Mouse (Mus musculus) frontal cortex, postnatal 36 days (tissue): Measurements from ENCODE around the gene B2m.
"Not testable (repeated sequence)": the region's sequence is repeated elsewhere in the genome, so short reads cannot be mapped to it uniquely, and the experiment has no call there.

Experiments used
- DNase-seq, 2 experiments: peaks; one replicate each; pipeline ENCODE4 v3.0.0; 2022; ENCODE audit warnings: low spot score in 2 of 2

B2m gene

DNA sequence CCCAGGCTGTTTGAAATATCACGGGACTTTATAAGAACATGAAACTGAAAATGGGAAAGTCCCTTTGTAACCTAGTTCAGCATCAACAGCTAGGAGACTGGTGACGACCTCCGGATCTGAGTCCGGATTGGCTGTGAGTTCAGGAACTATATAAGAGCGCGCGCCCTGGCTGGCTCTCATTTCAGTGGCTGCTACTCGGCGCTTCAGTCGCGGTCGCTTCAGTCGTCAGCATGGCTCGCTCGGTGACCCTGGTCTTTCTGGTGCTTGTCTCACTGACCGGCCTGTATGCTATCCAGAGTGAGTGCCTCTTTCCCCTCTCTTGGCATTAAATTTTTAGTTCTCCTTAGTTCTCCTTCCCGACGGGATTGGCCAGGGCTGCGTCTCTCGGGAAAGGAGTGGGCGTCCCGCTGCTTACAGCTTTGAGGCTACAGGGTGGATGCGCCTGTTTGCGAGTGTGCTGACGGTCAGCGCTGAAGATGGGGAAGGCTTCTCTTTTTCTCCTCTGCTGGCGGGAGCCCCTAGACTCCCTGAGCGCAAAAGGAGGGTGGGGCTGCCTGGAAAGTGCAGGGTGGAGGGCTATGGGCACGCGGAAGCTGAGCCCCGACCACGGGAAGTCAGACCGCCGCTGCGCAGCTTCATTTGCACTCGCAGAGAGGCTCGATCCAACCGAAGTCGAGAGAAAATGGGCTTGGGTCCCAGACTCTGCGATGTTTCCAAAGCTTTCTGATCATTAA lies at the start of gene B2m:
Gene B2m (plus strand): TSS at position 179 of the 734 bp plus-strand sequence.
- DNase-seq = peak; percentile 88 to 96

DNA sequence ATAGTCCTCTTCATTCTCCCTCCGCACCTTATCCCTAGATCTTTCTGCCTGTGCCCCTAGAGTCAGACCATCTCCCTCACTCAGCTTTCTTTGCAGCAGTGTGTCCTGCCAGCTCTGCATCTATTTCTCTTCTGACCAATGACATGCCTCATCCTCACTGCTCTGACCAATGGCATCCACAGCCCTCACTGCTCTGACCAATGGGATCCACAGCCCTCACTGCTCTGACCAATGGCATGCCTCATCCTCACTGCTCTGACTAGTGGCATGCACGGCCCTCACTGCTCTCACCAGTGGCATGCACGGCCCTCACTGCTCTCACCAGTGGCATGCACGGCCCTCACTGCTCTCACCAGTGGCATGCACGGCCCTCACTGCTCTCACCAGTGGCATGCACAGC lies 49.8 kb upstream of the B2m start:
- DNase-seq = not testable (repeated sequence)

DNA sequence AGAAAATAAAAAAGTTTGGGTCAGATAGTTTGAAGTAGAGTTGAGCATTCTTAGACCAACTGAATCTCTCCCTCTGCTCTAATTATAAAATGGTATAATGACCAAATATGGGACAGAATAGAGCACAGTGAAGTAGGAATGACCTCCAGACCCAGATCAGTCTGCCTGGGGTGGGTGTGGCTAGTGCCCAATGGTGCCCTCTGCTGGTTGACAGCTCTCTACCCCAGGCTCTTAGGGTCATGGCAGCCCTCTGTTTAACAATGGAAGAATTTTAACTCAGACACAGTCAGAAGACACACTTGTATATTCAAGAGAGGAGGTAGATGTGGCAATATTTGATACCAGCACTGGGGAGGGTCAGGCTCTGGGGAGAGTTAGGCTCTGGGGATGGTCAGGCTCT lies 45.4 kb upstream of the B2m start:
- no peak for DNase-seq

DNA sequence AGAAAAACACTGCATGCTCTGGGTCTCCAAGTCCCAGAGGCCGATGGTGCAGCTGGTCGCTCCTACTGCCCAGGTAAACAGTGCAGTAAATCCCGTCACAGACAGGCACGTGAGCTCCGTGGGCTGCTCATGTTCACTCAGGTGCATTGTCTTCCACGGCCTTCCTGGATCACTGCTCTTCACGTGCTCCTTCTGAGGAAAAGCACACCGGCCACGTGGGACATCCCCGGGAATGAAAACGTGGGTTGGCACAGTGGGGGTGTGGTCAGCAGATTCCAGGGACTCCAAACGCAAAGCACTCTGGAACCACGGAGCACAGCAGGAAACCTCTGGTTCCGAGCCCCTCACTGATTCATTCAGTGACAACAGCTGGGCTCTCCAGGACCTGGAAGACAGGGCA lies 39.4 kb upstream of the B2m start:
- DNase-seq = no peak

DNA sequence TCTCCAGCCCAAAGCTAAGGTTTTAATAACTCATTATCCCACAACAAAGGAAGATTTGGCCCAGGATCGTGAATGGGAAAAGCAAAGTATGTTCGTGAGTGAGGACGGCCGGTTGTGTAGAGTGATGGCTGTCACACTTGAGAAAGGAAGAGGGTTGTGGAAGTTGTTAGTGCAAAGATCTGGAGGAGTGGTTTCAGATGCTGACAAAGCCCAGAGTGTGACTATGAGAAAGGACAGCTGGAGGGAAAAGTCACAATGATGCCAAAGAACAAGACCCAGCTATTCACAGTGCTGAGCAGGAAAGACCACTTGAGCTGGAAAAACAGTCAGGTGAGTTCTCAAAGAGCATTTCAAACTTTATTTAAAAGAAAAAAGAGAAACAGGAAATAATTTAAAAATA lies 37.8 kb upstream of the B2m start:
- no peak for DNase-seq

DNA sequence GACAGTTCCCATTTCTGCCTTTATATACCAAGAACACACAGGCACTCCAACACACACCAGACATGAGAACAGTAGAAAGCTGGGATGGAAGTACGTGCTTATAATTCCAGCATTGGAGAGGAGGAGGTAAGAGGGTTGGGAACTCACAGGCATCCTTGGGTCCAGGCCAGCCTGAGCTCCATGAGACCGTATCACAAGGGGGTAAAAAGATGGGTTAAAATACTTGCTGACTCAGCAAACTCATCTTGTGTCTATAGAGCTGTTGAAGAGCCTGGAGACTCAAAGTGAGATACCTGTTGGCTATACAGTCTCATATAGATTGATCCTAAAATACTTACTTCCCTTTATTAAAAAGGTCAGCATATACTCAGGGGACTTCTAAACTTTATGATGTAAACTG lies 30.6 kb upstream of the B2m start:
- no peak for DNase-seq

DNA sequence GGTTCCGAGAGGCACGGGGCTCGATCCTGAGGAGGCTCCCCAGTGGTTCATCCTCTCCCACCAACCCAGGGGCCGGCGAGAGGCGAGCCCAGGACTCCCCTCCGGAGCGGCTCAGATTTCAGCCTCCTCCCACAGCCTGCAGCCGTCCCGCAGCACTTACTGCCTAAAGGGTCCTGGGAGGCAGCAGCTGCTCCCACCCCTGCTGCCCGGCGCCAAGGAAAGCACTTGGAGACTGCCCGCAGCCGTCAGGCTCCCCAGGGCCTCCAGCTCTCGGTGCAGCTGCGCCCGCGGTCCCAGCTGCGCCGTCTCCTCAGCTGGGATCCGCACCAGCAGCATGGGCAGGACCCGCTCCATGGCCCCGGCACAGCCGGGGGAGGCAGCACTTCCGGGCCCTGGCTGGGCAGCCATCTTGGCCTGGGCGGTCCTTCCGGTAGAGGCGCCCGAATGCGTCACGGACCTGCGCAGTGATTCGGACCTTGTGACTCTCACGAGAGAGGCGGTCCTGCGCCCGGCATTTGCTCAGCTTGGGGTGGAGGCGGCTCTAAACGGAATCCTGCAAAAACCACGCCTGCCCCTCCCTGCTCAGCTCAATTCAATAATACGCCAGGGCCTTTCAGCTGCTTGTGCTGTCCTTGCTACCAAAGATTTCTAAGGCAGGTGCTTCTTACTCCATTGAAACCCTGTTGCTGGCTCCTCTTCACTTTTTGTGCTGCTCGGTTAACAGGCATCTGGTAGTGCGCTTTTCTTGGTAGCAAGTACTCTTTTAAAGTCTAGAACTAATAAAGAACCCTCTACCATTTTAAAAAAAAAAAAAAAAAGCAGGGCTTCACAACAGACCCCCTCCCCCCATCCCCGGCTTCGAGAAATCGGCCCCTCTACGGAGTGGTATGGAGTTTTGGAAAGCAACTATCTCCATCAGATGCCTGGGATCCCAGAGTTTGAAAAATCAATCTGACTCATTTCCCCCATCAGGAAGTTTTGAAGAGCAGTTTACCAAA lies 29.2 kb upstream of the B2m start, which contains the start of gene Spg11:
Gene Spg11 (minus strand): TSS at position 426 of the 998 bp plus-strand sequence.
- peak; percentile 99 for DNase-seq

DNA sequence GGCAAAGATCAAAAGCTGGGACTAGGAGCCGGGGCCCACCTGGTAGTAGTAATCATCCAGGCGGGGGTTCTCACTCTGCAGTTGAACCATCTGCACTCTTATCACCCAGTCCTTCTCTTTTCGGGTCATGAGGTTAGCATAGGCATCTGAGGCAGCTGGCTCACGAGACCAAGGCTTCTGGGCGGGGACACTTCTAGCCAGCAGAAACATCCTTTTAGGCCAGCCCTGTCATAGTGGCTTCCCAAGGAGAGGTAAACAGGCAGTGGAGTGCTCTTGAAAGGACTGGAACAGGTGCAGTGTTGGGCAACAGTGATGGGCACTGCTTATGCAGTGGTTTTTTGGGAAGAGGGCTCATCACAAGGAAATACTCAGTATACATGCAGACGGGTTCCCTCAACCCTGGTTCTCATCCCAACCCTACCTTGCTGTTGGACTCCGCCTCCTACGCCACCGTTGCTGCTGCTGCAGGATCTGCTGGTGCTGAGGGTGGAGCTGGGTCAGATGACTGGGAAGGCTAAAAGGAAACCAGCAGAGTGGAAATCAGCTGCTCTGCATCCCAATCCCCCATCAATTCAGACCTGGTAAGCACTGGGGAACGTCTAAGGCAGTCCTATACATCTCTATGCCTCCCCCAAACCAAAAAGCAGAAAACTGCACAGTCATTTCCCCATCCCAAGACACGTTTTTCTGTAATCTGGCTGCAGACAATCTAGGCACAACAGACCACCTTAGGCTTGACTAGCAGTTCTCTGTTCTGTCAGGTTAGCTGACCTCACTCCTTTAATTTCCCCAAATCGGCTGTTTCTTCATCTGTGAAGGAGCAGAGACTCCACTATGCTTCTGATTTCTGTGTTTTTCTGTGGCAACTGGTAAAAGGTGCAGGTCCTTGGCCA lies 21.6 kb upstream of the B2m start:
- no peak for DNase-seq

DNA sequence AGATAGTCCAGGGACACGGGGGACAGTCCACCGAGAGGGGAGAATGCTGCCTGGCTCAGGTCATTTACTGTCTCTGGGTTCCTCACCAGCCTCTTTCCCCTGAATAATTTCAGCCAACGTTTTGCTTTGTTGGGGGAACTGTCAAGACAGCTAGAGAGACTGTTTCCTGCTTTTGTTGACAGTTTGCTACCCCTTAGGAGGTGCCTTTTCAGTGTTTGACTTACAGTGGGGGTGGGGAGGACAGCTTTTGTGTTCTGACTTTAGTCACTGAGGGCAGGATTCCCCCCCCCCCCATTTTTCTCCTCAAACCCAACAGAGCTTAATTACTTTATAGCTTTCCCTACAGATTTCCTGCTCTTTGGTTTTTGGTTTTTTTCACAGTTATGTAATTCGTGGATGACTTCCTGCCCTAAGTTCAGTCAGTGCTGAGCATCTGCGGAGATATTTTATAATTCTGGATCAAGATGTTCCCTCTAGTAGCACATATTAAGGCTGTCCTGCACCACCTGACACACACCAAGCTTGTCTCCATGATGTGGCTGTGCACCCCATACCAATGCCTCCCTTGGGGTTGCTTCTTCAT lies 20.6 kb upstream of the B2m start:
- no peak for DNase-seq

DNA sequence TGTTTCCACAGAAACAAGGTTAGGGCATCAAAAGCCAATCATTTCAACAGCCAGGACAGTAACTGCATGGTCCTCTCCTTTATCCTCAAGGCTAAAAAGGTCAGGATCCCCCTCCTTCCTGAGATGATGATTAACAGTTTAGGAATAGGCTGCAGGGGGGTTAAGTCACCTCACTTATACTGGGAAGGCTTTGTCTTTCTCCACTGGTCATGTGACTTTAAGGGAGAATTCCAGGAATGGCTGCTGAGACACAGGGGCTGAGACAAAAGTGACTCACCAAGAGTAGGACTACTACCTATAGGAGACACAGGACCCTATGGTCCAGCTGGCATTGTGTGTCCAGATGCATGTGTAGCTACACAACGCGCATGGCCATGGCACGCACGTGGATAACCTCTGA lies 19.9 kb upstream of the B2m start:
- no peak for DNase-seq

DNA sequence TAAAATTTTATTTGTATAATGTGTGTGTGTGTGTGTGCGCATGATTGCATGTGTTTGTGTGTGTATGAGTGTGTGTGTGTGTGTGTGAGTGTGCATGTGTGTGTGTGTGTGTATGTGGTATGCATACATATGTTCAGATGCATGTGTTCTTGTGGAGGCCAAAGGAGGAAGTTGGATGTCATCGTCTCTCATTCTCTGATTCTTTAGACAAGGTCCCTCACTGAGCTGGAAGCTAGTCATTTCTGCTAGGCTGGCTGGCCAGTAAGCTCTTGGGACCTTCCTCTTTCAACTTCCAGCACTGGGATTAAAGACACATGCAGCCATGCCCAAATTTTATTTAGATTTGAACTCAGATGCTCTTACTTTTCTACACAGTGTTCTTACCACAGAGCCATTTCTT lies 15.4 kb upstream of the B2m start:
- no peak for DNase-seq

DNA sequence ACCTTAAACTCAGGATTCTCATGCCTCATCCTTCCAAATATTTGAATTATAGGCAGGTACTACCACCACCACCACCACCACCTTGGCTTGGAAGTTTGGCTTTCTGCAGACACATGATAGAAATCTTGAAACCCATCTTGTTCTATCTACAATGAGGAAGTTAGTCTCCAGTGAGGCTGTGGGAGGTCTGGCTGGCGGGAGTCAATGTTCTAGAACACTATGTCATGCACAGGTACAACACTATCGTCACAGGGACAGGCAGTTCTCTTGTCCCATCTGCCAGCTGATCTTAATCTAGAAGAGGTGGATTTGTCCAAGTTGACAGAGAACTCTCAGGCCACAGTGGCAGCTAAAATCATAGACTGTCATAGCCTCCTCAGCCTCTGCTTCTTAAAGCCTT lies 14.9 kb upstream of the B2m start:
- DNase-seq = no peak

DNA sequence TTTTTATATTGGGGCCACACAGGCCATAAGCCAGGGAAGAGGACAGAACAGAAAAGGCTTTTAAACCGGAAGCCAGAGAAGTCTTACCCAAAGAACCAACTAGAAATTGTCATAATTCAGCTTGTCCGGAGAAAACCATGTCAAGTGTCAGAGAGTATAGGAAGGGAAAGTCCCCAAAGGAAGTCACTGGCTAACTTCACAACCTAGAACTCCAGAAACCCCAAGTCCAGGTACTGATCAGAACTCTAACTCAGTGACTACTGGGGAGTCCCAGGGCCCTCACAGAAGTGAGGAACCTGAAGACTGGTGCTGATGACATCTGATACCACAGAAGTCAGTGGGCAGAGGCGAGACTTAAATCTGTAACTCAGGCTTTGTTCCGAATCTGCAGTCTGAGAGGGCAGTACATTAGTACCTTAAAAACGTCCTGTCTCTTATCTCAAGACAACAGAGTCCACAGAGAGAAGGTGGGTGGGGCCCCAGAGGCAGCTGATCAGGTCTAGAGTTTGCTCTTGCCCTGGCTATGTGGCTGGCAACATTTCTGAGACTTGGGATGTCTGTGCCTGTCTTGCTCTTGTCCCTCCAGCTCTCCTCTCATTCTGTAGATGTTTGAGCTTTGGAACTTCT lies 9.5 kb upstream of the B2m start:
- DNase-seq = no peak

DNA sequence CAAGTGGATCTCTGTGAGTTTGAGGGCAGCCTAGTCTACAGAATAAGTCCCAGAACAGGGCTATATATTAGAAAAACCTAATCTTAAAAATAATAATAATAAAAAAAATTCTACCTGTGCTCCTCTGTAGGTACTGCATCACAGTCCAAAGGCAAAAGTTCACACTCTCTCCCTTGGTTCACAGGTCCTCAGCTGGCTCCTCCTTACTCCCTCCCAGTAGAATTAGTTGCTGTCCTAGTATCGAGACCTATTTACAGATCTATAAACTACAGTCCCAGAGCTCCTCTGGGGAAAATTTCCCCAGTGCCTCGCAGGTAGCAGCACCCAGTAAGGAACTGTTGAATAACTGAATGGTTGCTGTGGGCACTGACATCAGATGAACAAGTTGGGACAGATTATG lies 6.7 kb upstream of the B2m start:
- no peak for DNase-seq

DNA sequence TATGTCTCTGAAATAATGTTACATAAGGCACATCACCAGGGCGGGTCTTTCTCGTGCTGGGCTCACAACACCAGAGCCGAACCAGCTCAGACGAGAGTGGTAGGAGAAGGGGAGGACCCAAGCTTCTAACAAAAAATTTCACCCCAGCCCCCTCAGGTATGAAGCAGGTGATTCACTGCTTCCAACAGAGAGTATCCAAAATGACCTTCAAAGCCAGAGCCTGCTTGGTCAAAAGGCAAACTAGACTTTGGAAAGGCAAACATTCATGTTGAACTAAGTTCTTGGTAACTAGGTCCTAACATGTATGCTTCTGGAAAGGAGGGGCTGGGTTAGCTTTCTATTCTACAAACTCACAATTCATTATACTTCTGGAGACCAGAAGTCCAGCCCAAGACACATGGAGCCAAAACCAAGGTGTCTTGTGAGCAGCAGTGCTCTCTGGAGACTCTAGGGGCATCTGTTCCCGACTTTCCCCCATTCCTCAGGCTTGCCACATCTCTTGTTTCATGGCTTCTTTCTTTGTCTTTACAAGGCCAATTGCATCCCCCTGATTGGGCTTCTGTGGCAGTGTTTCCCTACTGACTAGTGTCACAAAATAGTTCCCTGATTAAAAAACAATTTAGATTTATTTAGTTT lies 6.0 kb upstream of the B2m start:
- no peak for DNase-seq

DNA sequence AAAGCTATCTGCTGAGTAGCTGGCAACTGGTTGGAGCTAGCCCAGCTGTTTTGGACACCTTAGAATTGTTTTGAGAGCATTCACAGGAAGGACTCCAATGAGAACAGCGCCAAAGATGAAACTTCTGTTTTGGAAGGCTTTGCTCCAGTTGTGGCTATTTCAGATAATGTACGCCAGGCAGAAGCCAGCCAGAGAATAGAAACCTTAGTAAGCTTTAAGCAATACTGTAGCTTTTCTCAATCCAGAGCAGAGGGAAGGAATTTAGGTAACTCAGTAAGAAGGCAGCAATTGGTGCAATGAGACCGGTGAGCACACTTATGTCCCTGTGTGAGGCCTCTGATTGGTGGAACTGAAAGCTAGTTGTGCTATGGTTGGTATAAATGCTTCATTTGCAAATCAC lies 4.4 kb upstream of the B2m start:
- no peak for DNase-seq

DNA sequence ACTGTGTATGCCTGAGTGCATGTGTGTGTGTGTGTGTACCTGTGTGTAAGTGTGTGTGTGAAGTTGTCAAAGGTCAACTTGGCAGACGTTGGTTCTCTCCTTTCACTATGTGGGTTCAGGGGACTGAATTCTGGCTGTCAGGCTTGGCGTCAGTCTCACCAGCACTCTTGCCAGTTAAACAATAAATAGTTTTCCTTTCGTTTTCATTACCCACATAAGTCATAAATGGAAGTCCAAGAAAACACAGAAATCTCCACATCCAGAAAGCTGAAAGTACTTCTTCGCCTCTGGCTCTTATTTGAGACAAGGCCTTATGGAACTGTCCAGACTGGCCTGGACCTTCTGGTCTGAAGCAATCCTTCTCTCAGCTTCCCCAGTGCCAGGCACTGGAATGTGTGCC lies 1.7 kb upstream of the B2m start:
- no peak for DNase-seq

DNA sequence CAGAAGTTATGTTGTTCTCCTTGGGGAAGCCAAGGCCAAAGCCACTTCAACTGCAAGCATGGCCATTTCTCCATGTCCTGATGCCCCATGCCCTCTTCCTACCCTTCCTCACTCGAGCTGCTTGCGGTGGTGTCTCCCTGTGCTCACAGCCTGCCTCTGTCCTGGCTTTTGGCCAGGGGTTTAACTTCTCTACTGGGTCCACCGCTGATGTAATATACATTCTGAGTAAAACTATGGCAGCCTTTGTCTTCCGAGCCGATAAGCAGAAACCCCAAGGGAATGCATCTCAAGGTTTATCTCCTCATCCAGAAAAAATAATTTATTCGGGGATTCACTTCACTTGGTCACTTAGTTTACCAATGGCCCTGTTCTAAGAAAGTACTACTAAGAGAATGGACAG lies 799 bp upstream of the B2m start:
- no peak for DNase-seq

DNA sequence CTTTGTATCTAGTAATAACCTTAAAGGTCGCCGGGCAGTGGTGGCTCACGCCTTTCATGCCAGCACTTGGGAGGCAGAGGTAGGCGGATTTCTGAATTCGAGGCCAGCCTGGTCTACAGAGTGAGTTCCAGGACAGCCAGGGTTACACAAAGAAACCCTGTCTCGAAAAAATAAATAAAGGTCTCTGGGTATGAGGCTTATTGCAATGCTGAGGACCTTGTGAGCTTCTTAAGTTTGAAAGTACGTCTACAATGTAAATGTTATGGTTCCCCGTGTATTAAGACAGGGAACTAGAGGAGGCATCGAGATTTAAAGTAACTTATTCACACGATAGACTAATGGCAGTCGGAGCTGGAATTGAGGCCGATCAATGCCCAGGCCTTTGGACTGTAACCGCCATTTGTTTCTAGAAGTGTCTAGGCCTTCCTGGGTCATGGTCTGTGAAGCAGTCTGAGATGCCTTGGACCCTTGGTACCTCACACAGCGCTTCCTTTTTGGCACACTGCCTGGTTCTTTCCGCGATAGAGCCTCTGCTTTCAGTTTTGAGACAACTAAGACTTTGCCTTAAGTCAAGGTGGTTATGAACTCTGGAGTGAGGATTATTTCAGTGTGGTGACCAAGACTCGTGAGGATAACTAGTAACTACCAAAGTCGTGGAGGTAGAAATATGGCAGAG lies 894 bp downstream of the B2m start:
- peak in 1 of 2 experiments; percentile 27 for DNase-seq

DNA sequence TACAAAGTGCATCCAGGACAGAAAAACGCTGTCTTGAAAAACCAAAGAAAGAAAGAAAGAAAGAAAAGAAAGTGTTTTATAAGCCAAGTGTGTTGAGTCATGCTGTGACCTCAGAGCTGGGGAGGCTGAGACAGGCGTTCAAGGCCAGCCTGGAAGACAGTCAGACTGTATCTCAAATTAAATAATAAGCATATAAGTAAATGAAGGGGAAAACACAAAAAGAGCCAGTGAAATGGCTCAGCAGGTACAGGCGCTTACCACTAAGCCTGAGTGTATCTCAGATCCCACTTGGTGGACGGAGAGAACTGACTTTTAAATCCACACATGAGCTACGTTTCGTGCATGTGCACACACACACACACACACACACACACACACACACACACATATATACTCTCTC lies 1.8 kb downstream of the B2m start:
- DNase-seq = no peak
